Mouse (Mus musculus) lung, embryonic 14.5 days (tissue): ENCODE measurements around the gene Rab31. TPM values are rescaled to one million over a fixed set of nuclear protein-coding genes. Genes with fewer than 3 reads are reported as not detected.

Source experiments
- ATAC-seq: fragments of 200-750 bp; cut with Nextera tagmentation; 2 replicates; pipeline ENCODE4 v1.8.0; 2017; ENCODE audit warnings: mild to moderate bottlenecking, moderate TSS enrichment, moderate library complexity; ENCODE audit not compliant: insufficient read depth
- DNase-seq: peaks from one replicate; pipeline ENCODE4 v3.0.0-alpha.2; 2015
- H3K27ac ChIP-seq: fragments of 300-500 bp; sonication (generic); 2 replicates; pipeline ENCODE4 v1.5.1; 2014; ENCODE audit warnings: low read depth, mild to moderate bottlenecking, moderate library complexity
- H3K27me3 ChIP-seq: fragments of 300-500 bp; sonication (generic); 2 replicates; pipeline ENCODE4 v1.6.1; 2014; ENCODE audit warnings: low read length, control low read depth; ENCODE audit not compliant: insufficient read depth
- H3K36me3 ChIP-seq: fragments of 300-500 bp; sonication (generic); 2 replicates; pipeline ENCODE4 v1.6.1; 2014; ENCODE audit warnings: control low read depth; ENCODE audit not compliant: insufficient read depth
- H3K4me1 ChIP-seq: fragments of 300-500 bp; sonication (generic); 2 replicates; pipeline ENCODE4 v1.6.1; 2014; ENCODE audit warnings: antibody characterized with exemption, control low read depth; ENCODE audit not compliant: insufficient read depth
- H3K4me2 ChIP-seq: fragments of 300-500 bp; sonication (generic); 2 replicates; pipeline ENCODE4 v1.6.1; 2014; ENCODE audit warnings: mild to moderate bottlenecking
- H3K4me3 ChIP-seq: fragments of 300-500 bp; sonication (generic); 2 replicates; pipeline ENCODE4 v1.5.1; 2014; ENCODE audit warnings: low read depth, low read length
- H3K9ac ChIP-seq: fragments of 300-500 bp; sonication (generic); 2 replicates; pipeline ENCODE4 v1.6.1; 2014
- H3K9me3 ChIP-seq: fragments of 300-500 bp; sonication (generic); 2 replicates; pipeline ENCODE4 v1.6.1; 2016; ENCODE audit warnings: low read depth, low read length, control low read depth
- CTCF ChIP-seq: IDR thresholded peaks from 2 replicates; pipeline ENCODE4 v1.5.1; 2016; ENCODE audit warnings: antibody characterized with exemption, low read depth
- WGBS: fragments of 180-500 bp; shearing (Covaris S2); extraction: QIAGEN DNeasy Blood & Tissue Kit; methylation state at CpG from one replicate; pipeline ENCODE4 v1.1.7; 2014; 5-methylcytosine and 5-hydroxymethylcytosine counted together
- polyA plus RNA-seq: library from polyadenylated mRNA; unstranded; fragments of >200 nt; fragmentation: Nextera tagmentation; extraction: Ambion mirVana; gene quantifications from 2 replicates; pipeline ENCODE4 v1.2.1, GENCODE M21; 2014

Rab31 gene
- polyA plus RNA-seq, 1 experiment from 2014 or later: 49.4 TPM

DNA sequence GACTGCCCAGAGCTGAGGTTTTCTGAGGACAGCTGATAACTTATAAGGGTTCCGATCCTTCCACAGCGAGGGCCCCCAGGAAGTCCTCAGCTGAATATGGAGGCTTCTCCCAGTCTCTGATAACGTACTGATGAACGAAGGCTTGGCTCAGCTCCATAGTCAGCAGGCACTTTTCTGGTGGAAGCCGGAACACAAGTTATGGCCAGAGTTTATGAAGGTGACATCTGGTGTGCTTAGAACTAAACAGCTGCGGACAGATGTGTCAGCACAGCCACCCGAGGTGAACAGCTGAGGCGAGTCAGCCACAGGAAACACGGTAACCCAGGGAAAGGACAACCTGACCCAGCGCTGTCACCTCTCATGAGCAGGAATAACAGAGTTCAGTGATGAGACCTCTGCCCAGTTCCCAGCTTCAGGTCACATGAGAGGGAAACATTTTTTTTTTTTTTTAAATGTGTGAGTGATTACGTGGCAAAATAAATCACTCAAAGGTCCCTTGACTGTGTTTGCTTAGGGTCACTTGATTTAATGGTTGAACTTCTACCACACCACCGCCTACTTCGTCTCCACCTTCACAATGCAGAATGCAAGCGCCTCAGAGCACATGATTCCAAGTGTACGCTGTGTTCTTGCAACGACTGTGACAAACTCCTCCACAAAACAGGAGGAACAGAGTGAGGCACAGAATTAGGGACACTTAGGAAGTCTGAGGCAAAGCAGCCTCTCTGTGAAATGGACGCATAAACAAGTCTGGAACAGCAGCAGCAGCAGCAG, 106.0 kb downstream of the Rab31 start:
- H3K27me3 ChIP-seq: no peaks in the 10 kb centered on the region
- DNase-seq (peak; percentile 35), ATAC-seq (peak; percentile 28)
- H3K9me3 ChIP-seq: no peaks in the 10 kb centered on the region
- H3K36me3 ChIP-seq: no peaks in the 10 kb centered on the region
- H3K4me2 ChIP-seq: no peak overlapping the region
- no peaks in the 10 kb centered on the region; the same call in 1 of the 2 replicates for H3K4me1 ChIP-seq
- WGBS: 41% methylated on average over 17 of the region's 17 CpGs
- no peak overlapping the region for H3K4me3 ChIP-seq
- no peak for TF ChIP-seq CTCF
- H3K9ac ChIP-seq: no peak overlapping the region
- no peak overlapping the region for H3K27ac ChIP-seq

DNA sequence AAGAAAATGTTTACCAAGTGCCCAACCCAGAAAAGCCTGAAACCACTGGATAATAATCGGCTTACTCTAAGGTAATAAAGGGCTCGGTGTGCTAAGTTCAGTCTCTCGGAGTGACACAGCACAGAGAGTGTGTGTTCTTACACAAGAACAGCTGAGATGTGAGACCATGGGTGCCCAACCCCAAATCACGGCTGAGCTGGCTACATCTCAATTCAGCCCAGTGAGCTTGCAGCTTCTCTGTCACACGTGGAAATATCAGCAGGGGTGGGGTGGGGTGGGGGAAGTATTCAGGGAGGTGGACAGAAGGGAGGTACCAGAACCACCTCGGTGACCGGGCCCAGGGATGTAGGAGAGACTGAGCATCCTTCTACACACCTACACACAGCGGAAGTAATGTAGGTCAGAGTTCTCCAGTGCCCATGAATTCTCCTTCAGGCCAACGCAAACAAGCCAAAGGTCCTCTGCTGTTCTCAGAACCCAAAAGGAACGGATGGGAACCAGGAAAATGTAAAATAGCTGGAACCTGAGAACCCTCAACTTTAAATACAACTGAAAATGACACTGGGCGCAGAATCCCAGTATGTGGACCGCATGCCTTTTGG, 106.7 kb downstream of the Rab31 start:
- Histone ChIP-seq H3K9ac (no peak overlapping the region), H3K4me1 (no peaks in the 10 kb centered on the region; the same call in 1 of the 2 replicates), H3K4me3 (no peak overlapping the region), H3K9me3 (no peaks in the 10 kb centered on the region), H3K36me3 (no peaks in the 10 kb centered on the region), H3K27ac (no peak overlapping the region), H3K27me3 (no peaks in the 10 kb centered on the region), H3K4me2 (no peak overlapping the region)
- TF ChIP-seq CTCF: no peak
- no peak for ATAC-seq
- 86% methylated on average over 12 of the region's 12 CpGs for WGBS
- no peak for DNase-seq

DNA sequence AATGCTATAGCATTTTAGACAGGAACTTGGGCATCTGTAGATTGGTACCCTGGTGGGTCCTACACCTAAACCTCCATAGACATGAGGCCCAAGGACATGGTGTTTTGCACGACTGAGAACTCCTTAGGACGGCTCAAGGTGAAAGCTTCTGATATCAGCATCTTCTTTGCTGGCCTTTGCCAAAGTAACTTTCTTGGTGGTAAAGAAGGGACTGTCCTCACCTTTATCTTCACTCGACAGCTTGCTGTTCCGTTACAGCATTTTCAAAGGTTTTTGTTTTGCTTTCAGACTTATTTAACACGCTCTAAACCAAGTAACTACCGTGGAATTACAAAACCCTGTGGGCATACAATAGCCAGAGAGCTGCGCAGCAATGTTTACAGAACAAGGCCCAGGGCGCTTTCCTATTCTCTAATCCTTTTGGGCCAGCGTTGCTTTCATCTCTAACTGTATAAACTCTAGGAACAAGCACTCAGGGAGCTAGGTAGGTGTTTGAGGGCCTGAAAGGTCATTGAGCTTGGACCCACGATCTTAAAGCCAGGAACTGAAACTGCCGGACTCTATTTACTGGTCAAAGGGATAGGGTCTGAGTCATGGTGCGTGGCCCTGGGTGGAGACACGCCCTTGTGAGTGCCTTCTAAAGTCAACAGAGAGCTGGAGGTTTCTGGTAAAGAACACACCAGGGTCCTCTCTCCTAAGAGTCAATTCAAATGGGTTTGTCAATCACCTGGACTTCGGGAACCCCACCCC, 109.0 kb downstream of the Rab31 start:
- 70% methylated on average over 14 of the region's 14 CpGs for WGBS
- no peaks in the 10 kb centered on the region for H3K36me3 ChIP-seq
- no peaks in the 10 kb centered on the region for H3K9me3 ChIP-seq
- no peak overlapping the region for H3K4me2 ChIP-seq
- no peak overlapping the region for H3K9ac ChIP-seq
- H3K27ac ChIP-seq: no peak overlapping the region
- no peak for TF ChIP-seq CTCF
- DNase-seq (no peak), ATAC-seq (no peak)
- no peak overlapping the region for H3K4me3 ChIP-seq
- H3K27me3 ChIP-seq: no peaks in the 10 kb centered on the region
- no peaks in the 10 kb centered on the region; the same call in 1 of the 2 replicates for H3K4me1 ChIP-seq

DNA sequence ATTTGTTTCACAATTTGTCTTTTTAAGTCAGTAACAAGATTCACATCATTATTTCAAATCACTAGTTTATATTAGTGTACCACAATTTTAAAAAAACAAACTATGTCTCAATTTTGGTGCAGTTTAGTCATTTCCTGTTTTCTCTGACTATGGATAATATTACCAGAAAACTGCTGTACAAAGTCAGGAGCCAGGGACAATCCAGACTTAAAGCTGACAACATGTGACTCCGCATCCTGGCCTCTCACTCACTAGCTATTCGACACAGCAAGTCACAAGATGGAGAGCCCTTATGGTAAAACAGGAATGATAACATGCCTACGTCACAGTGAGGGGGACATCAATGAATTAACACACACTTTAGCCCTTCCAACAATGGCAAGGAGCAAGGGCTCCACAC, 109.9 kb downstream of the Rab31 start:
- no peak overlapping the region for H3K27ac ChIP-seq
- WGBS: 60% methylated on average over 3 of the region's 3 CpGs

DNA sequence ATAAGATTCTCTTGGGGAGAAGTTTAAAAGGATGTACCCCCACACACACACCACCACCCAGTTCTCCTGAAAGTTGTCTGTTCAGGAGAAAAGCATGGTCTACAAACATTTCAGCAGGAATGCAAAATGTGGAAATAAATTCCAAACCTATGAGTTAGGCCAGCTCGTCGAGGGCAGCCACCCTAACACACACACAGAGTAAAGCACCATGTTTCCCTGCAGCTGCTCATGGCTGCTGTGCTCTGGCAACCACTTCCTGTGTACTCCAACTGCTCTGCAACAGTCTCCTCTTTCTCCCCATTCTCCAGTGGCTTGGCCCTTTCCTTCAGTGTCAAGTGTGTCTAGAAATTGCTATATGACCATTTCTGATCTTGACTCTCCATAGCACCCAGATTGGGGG, 114.1 kb downstream of the Rab31 start:
- H3K9ac ChIP-seq: no peak overlapping the region

More for the DNA sequence above, 109.9 kb downstream of the Rab31 start:
- DNase-seq (no peak), ATAC-seq (no peak)
- Histone ChIP-seq H3K9ac (no peak overlapping the region), H3K36me3 (no peaks in the 10 kb centered on the region), H3K4me2 (no peak overlapping the region), H3K4me3 (no peak overlapping the region), H3K27me3 (no peaks in the 10 kb centered on the region), H3K4me1 (no peaks in the 10 kb centered on the region; the same call in 1 of the 2 replicates), H3K9me3 (no peaks in the 10 kb centered on the region)
- no peak for TF ChIP-seq CTCF

DNA sequence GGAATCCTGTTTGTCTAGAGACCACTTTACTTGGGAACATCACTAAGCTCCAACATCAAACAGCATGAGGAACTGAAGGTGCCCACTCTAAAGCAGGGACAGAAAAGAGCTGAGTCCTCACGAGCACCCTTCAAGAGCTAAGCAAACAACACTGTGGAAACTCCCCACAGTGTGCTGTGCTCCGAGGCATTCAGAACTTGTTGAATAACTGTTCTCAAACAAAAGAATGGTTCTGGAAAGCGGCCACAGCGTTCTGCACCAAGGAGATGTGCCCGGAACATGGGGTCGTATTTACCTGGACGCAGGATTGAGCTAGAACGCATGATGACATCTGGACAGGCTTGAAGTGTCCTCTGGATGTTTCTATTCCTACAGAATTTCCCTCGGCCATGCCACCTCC, 114.6 kb downstream of the Rab31 start:
- no peak overlapping the region for H3K4me2 ChIP-seq
- H3K4me1 ChIP-seq: no peaks in the 10 kb centered on the region
- H3K27ac ChIP-seq: no peak overlapping the region
- no peaks in the 10 kb centered on the region for H3K27me3 ChIP-seq
- H3K36me3 ChIP-seq: no peaks in the 10 kb centered on the region
- H3K9me3 ChIP-seq: no peaks in the 10 kb centered on the region
- no peak overlapping the region for H3K9ac ChIP-seq
- no peak overlapping the region for H3K4me3 ChIP-seq
- DNase-seq (peak; percentile 49), ATAC-seq (peak; percentile 66)
- WGBS: 61% methylated on average over 9 of the region's 9 CpGs
- no peak for TF ChIP-seq CTCF

More for the DNA sequence above, 114.1 kb downstream of the Rab31 start:
- no peaks in the 10 kb centered on the region for H3K27me3 ChIP-seq
- ATAC-seq (no peak), DNase-seq (no peak)
- whole genome bisulfite sequencing: 55% methylated on average over 2 of the region's 2 CpGs
- no peak for TF ChIP-seq CTCF
- H3K4me2 ChIP-seq: no peak overlapping the region
- H3K36me3 ChIP-seq: no peaks in the 10 kb centered on the region
- H3K27ac ChIP-seq: no peak overlapping the region
- H3K4me3 ChIP-seq: no peak overlapping the region
- no peaks in the 10 kb centered on the region for H3K4me1 ChIP-seq
- H3K9me3 ChIP-seq: no peaks in the 10 kb centered on the region

DNA sequence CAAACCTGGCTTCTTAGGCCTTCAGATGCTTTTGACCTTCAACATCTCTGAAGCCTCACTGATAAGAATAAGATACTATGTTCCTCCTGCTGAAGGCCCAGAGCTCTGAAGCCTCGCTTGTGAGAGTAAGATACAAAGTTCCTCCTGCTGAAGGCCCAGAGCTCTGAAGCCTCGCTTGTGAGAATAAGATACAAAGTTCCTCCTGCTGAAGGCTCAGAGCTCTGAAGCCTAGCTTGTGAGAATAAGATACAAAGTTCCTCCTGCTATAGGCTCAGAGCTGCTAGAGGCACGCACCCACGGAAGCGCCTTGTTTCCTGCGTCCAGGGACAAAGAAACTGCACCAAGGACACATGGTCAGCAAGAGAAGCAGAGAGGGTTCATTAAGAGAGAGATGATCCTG, 115.8 kb downstream of the Rab31 start:
- H3K4me2 ChIP-seq: no peak overlapping the region
- WGBS: 90% methylated on average over 6 of the region's 6 CpGs
- ATAC-seq (no peak), DNase-seq (no peak)
- H3K36me3 ChIP-seq: 0 out of 2 replicates have a peak, but pooled peaks cover 4% of the 10 kb centered on the region
- no peaks in the 10 kb centered on the region for H3K4me1 ChIP-seq
- no peaks in the 10 kb centered on the region for H3K27me3 ChIP-seq
- no peak for TF ChIP-seq CTCF
- no peaks in the 10 kb centered on the region for H3K9me3 ChIP-seq
- H3K9ac ChIP-seq: no peak overlapping the region
- H3K27ac ChIP-seq: no peak overlapping the region
- no peak overlapping the region for H3K4me3 ChIP-seq
